Mouse (Mus musculus): Measurements from ENCODE around the gene Angel1. TPM values are rescaled to one million over a fixed set of nuclear protein-coding genes. Genes with fewer than 3 reads are reported as not detected.

The Angel1 gene
- 10.0 TPM for total RNA-seq (2023)

GRCm38 (mm10) chr12:86726120-86726640 lies at the start of gene Angel1:
Gene Angel1 (minus strand): TSS chr12:86726460.

GRCm38 (mm10) chr12:86734319-86734810 lies 8.1 kb upstream of the Angel1 start, which contains the start of gene Lrrc74a:
Gene Lrrc74a (plus strand): TSS chr12:86734369.

GRCm38 (mm10) chr12:86678591-86679545 lies 47.4 kb downstream of the Angel1 start, which contains the start of gene Vash1:
Gene Vash1 (plus strand): TSS chr12:86678700.

Other genes with a start within 250 kb of the Angel1 start
- gene Vash1, start 47.8 kb downstream of the Angel1 start, total RNA-seq (2023), result not detected
- gene Lrrc74a, start 7.9 kb upstream of the Angel1 start, total RNA-seq (2023), result not detected
- 71.7 TPM for gene Irf2bpl, start 158.3 kb upstream of the Angel1 start, total RNA-seq (2023)
- 28.9 TPM for gene Cipc, start 220.6 kb upstream of the Angel1 start, total RNA-seq (2023)

Data from CD8-positive naive resting alpha-beta T cell, adult 57 days (primary cell).